ENCODE assay signal across 8 mouse cellular contexts in genomic region chr19:59345658-59346283, GRCm38 (mm10). TPM values are rescaled to one million over a fixed set of nuclear protein-coding genes. Genes with fewer than 3 reads are reported as not detected.
A peak's percentile ranks its signal among the peaks of the same experiment; 100 is the strongest.
DNase-seq lines count a peak whose midpoint lies in the region; ATAC-seq lines count a peak whose summit lies in the region.

TSS of gene Pdzd8 (minus strand) at chr19:59345780.

- peak; percentile 85 for DNase-seq in c-Kit-negative CD71-positive TER-119-positive erythroid progenitor cells, embryonic 14.5 days (ENCODE audit: low read depth, low spot score)
- peak; percentile 89 for DNase-seq in forebrain, embryonic 10.5 days (ENCODE audit: extremely low spot score, low spot score)
- peak; percentile 95 for DNase-seq in kidney, postnatal 14 days
- peak; percentile 84 for DNase-seq in liver, embryonic 13.5 days
- DNase-seq in natural killer cell, adult 2 months (ENCODE audit: low spot score in 2 of 2) = peak; percentile 78 to 84

- H3K9me3 ChIP-seq in forebrain, embryonic 10.5 days = no peaks in the 10 kb centered on the region
- no peaks in the 10 kb centered on the region for H3K9me3 ChIP-seq in heart, embryonic 15.5 days (replicated peaks)
- no peaks in the 10 kb centered on the region for H3K9me3 ChIP-seq in liver, embryonic 13.5 days (replicated peaks)
- H3K9me3 ChIP-seq in stomach, embryonic 14.5 days (ENCODE audit: control insufficient read depth, low read depth, low read length) = no peaks in the 10 kb centered on the region

- H3K27me3 ChIP-seq in forebrain, embryonic 10.5 days (ENCODE audit: poor library complexity, severe bottlenecking) = 0 out of 2 replicates have a peak, but pooled peaks cover 4% of the 10 kb centered on the region
- peaks cover 11% of the 10 kb centered on the region; the same call in 1 of the 2 replicates for H3K27me3 ChIP-seq in heart, embryonic 15.5 days
- H3K27me3 ChIP-seq in liver, embryonic 13.5 days = 0 out of 2 replicates have a peak, but pooled peaks cover 3% of the 10 kb centered on the region
- H3K27me3 ChIP-seq in stomach, embryonic 14.5 days (ENCODE audit: control insufficient read depth, insufficient read depth, low read length) = no peaks in the 10 kb centered on the region

- H3K36me3 ChIP-seq in forebrain, embryonic 10.5 days (replicated peaks) = no peaks in the 10 kb centered on the region
- no peaks in the 10 kb centered on the region for H3K36me3 ChIP-seq in heart, embryonic 15.5 days
- peaks cover 4% of the 10 kb centered on the region; the same call in 1 of the 2 replicates for H3K36me3 ChIP-seq in liver, embryonic 13.5 days
- H3K36me3 ChIP-seq in stomach, embryonic 14.5 days (ENCODE audit: control insufficient read depth, insufficient read depth, low read length) = no peaks in the 10 kb centered on the region

- peak; percentile 75 for ATAC-seq in CD4-positive, CD25-positive, alpha-beta regulatory T cell, adult 4 months
- ATAC-seq in heart, embryonic 15.5 days (replicated peaks; ENCODE audit: insufficient number of reproducible peaks, insufficient read depth, low FRiP score, low read depth) = peak; percentile 97
- ATAC-seq in liver, embryonic 13.5 days (ENCODE audit: low read depth) = peak; percentile 92
- ATAC-seq in stomach, embryonic 14.5 days (ENCODE audit: insufficient number of reproducible peaks, insufficient read depth, low FRiP score, low read depth) = peak; percentile 95

- peaks cover 55% of the 10 kb centered on the region for H3K4me1 ChIP-seq in forebrain, embryonic 10.5 days
- H3K4me1 ChIP-seq in heart, embryonic 15.5 days (replicated peaks) = peaks cover 27% of the 10 kb centered on the region
- H3K4me1 ChIP-seq in liver, embryonic 13.5 days (replicated peaks) = peaks cover 60% of the 10 kb centered on the region
- H3K4me1 ChIP-seq in stomach, embryonic 14.5 days (ENCODE audit: control insufficient read depth, insufficient read depth, low read length) = peaks cover 26% of the 10 kb centered on the region; the same call in 1 of the 2 replicates

- peak within 1 kb of the TSS; percentile 98 for H3K27ac ChIP-seq in forebrain, embryonic 10.5 days
- H3K27ac ChIP-seq in heart, embryonic 15.5 days = peak within 1 kb of the TSS; percentile 94
- H3K27ac ChIP-seq in liver, embryonic 13.5 days = peak within 1 kb of the TSS; percentile 93
- H3K27ac ChIP-seq in stomach, embryonic 14.5 days (ENCODE audit: low read length) = peak within 1 kb of the TSS; percentile 93

- peak within 1 kb of the TSS; percentile 98 for H3K4me2 ChIP-seq in heart, embryonic 15.5 days
- peak within 1 kb of the TSS; percentile 99 for H3K4me2 ChIP-seq in liver, embryonic 13.5 days
- H3K4me2 ChIP-seq in stomach, embryonic 14.5 days (replicated peaks; ENCODE audit: low read depth, low read length) = peak within 1 kb of the TSS; percentile 99

- peak within 1 kb of the TSS; percentile 75 for H3K4me3 ChIP-seq in forebrain, embryonic 10.5 days
- peak within 1 kb of the TSS; percentile 98 for H3K4me3 ChIP-seq in heart, embryonic 15.5 days
- H3K4me3 ChIP-seq in liver, embryonic 13.5 days (replicated peaks) = peak within 1 kb of the TSS; percentile 95
- peak within 1 kb of the TSS; percentile 94 for H3K4me3 ChIP-seq in stomach, embryonic 14.5 days (ENCODE audit: low read depth, low read length)

- H3K9ac ChIP-seq in heart, embryonic 15.5 days = peak within 1 kb of the TSS; percentile 96
- peak within 1 kb of the TSS; percentile 99 for H3K9ac ChIP-seq in liver, embryonic 13.5 days
- peak within 1 kb of the TSS; percentile 88 for H3K9ac ChIP-seq in stomach, embryonic 14.5 days (replicated peaks; ENCODE audit: low read depth, low read length)

- under 1% methylated on average over 90 of the region's 91 CpGs for WGBS in forebrain, embryonic 10.5 days
- WGBS in heart, embryonic 15.5 days = under 1% methylated on average over 75 of the region's 91 CpGs
- under 1% methylated on average over 91 of the region's 91 CpGs for WGBS in liver, embryonic 13.5 days (ENCODE audit: insufficient replicate concordance)
- WGBS in stomach, embryonic 14.5 days = under 1% methylated on average over 84 of the region's 91 CpGs

RNA-seq across cellular contexts. Expression of gene Pdzd8, which starts in this region (rescaled TPM):
- polyA plus RNA-seq in CD4-positive, CD25-positive, alpha-beta regulatory T cell, adult 4 months (2017; shearing (Covaris generic)) = 10 to 100 TPM in 1 of 2 experiments, 1 to 10 TPM in 1; 6.2 to 10.1 TPM
- polyA plus RNA-seq in forebrain, embryonic 10.5 days (2016; fragmentation: Nextera tagmentation; extraction: Ambion mirVana) = 10.0 and 10.3 TPM in 2 replicates
- 6.9 and 8.0 TPM in 2 replicates for polyA plus RNA-seq in heart, embryonic 15.5 days (2015; fragmentation: Nextera tagmentation; extraction: Ambion mirVana)
- polyA plus RNA-seq in liver, embryonic 13.5 days (2015; fragmentation: Nextera tagmentation; extraction: Ambion mirVana) = 3.9 and 4.4 TPM in 2 replicates
- 16.7 and 20.3 TPM in 2 replicates for polyA plus RNA-seq in stomach, embryonic 14.5 days (2014; fragmentation: Nextera tagmentation; extraction: Ambion mirVana)

Comparison
In these comparisons a context has a peak if more than half of its experiments do, and no peak if none do; other contexts are left out.
1. Peak in every context shown above with its lines: DNase-seq, ATAC-seq, H3K4me3 ChIP-seq and H3K27ac ChIP-seq.